Mouse (Mus musculus): ENCODE measurements around the gene Chchd6. TPM values are rescaled to one million over a fixed set of nuclear protein-coding genes. Genes with fewer than 3 reads are reported as not detected.

Gene Chchd6
- polyA plus RNA-seq, 1 experiment, result 28.8 TPM

DNA sequence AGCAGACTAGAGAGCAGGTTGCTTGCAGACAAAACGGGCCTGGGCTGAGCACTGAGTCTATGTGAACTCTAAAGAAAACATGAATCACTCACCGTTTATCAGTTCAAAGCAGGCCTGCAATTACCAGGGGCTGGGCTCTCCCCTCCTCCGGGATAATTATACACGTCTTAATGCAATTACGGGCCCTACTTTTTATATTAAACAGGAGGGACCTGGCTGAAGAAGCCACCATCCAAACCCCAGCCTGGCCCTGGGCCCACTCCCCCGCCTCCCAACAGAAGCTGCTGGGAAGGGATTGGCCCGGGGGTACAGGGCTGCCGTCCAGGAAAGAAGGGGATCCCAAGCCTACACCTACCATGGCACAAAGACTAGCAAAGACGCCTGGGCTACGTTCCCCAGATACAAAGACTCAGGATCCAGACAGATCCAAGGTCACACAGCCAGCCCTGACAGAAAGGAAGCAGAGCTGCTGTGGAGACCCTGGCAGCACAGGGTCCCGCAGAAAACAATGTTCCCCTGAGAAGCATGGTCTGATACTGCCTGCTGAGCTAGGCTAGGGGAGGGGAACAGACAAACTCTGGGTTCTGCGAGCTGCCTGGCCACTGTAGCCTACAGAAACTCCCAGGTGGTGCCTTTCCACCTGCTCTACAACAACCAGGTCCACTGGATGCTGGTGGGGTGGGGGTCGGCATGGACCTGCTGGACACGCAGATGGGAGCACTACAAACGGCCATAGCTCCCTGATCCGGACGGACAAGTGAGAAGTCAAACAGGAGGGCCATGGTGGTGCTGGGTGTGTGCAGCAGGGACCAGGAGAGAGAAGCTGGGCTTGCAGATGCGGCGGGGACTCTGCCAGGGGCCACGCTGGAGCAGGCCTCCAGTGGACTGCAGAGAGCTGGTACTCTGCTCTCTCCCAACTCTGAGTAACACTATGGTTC lies 235.4 kb downstream of the Chchd6 start:
- Histone ChIP-seq H3K4me3 (ENCODE audit: insufficient read depth, poor library complexity, severe bottlenecking) (peak overlapping the region; percentile 92), H3ac (ENCODE audit: control insufficient read depth, insufficient read length, low read depth) (peak overlapping the region; percentile 98), H3K79me2 (ENCODE audit: control insufficient read depth, insufficient read depth) (peaks cover 74% of the 10 kb centered on the region), H3K27me3 (ENCODE audit: control insufficient read depth, insufficient read depth, insufficient read length) (no peaks in the 10 kb centered on the region), H3K36me3 (ENCODE audit: control insufficient read depth, insufficient read depth) (peaks cover 28% of the 10 kb centered on the region), H3K79me3 (ENCODE audit: low read depth) (peaks cover 67% of the 10 kb centered on the region)
- no peak for TF ChIP-seq USF1 (IDR thresholded peaks at IDR 0.05; ENCODE audit: low read depth)
- no peak for TF ChIP-seq CTCF (IDR thresholded peaks at IDR 0.05; ENCODE audit: control insufficient read depth, insufficient read depth, insufficient read length)
- no peak for TF ChIP-seq MYOD1 (IDR thresholded peaks at IDR 0.05; ENCODE audit: control insufficient read depth, insufficient read length, low read depth)
- no peak for TF ChIP-seq FOSL1 (IDR thresholded peaks at IDR 0.05; ENCODE audit: insufficient read depth, low read length, poor library complexity, severe bottlenecking)
- TF ChIP-seq MYOG (IDR thresholded peaks at IDR 0.05; ENCODE audit: control insufficient read depth, extremely low read depth, insufficient read length), result no peak
- no peak for TF ChIP-seq MAX (IDR thresholded peaks at IDR 0.05)
- no peak for TF ChIP-seq CEBPB (IDR thresholded peaks at IDR 0.05; ENCODE audit: low read depth)

DNA sequence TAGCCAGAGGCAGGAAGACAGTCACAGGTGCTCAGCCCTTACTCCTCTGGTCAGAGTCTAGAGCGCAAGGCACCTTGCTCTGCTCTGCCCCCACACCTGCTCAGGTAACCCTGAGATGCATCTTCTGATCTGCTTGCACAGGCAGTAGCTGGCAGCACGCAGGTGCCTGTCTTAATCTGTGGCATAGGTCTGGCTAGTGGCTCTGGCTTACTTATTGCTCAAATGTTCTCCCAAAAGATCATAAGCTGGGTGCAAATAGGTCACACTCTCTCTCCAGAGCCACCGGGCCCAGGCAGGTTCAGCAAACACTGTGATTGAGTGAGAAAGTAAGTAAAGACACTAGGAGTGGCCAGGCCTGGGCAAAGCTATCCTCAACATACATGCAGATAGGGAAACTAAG lies 236.3 kb downstream of the Chchd6 start:
- Histone ChIP-seq H3K27me3 (ENCODE audit: control insufficient read depth, insufficient read depth, insufficient read length) (no peaks in the 10 kb centered on the region), H3K4me3 (ENCODE audit: insufficient read depth, poor library complexity, severe bottlenecking) (no peak overlapping the region), H3K79me3 (ENCODE audit: low read depth) (peaks cover 73% of the 10 kb centered on the region), H3ac (ENCODE audit: control insufficient read depth, insufficient read length, low read depth) (no peak overlapping the region), H3K36me3 (ENCODE audit: control insufficient read depth, insufficient read depth) (peaks cover 33% of the 10 kb centered on the region), H3K79me2 (ENCODE audit: control insufficient read depth, insufficient read depth) (peaks cover 82% of the 10 kb centered on the region)
- TF ChIP-seq CEBPB (IDR thresholded peaks at IDR 0.05; ENCODE audit: low read depth) (no peak), FOSL1 (IDR thresholded peaks at IDR 0.05; ENCODE audit: insufficient read depth, low read length, poor library complexity, severe bottlenecking) (no peak), USF1 (IDR thresholded peaks at IDR 0.05; ENCODE audit: low read depth) (no peak), MAX (IDR thresholded peaks at IDR 0.05) (no peak), CTCF (IDR thresholded peaks at IDR 0.05; ENCODE audit: control insufficient read depth, insufficient read depth, insufficient read length) (no peak), MYOG (IDR thresholded peaks at IDR 0.05; ENCODE audit: control insufficient read depth, extremely low read depth, insufficient read length) (no peak), MYOD1 (IDR thresholded peaks at IDR 0.05; ENCODE audit: control insufficient read depth, insufficient read length, low read depth) (no peak)

DNA sequence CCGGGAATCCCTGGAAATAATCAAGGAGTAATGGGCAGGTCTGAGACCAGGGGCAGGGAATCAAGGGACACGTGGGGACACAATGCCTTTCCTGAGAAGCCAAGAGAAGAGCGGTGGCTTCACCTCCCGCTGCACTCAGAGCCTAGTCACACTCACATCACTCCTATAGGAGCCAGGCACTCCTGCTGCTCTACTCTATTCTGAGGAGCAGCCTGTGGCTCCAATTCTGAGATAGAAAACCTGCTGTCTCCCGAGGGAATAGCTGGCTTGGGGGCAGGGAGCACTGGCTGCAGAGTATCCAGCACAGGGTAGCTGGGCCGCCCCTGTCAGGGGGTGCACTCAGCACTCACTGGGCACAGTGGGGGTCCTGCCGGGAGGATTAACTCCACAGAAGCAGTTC lies 239.8 kb downstream of the Chchd6 start:
- TF ChIP-seq CTCF (IDR thresholded peaks at IDR 0.05; ENCODE audit: control insufficient read depth, insufficient read depth, insufficient read length) (no peak), MYOG (IDR thresholded peaks at IDR 0.05; ENCODE audit: control insufficient read depth, extremely low read depth, insufficient read length) (no peak), FOSL1 (IDR thresholded peaks at IDR 0.05; ENCODE audit: insufficient read depth, low read length, poor library complexity, severe bottlenecking) (no peak), USF1 (IDR thresholded peaks at IDR 0.05; ENCODE audit: low read depth) (no peak), CEBPB (IDR thresholded peaks at IDR 0.05; ENCODE audit: low read depth) (no peak), MAX (IDR thresholded peaks at IDR 0.05) (no peak), MYOD1 (IDR thresholded peaks at IDR 0.05; ENCODE audit: control insufficient read depth, insufficient read length, low read depth) (no peak)
- no peaks in the 10 kb centered on the region for H3K27me3 ChIP-seq (ENCODE audit: control insufficient read depth, insufficient read depth, insufficient read length)
- no peak overlapping the region for H3ac ChIP-seq (ENCODE audit: control insufficient read depth, insufficient read length, low read depth)
- H3K4me3 ChIP-seq (ENCODE audit: insufficient read depth, poor library complexity, severe bottlenecking), result no peak overlapping the region
- H3K36me3 ChIP-seq (ENCODE audit: control insufficient read depth, insufficient read depth), result peaks cover 57% of the 10 kb centered on the region
- H3K79me2 ChIP-seq (ENCODE audit: control insufficient read depth, insufficient read depth), result peaks cover 100% of the 10 kb centered on the region
- H3K79me3 ChIP-seq (ENCODE audit: low read depth), result peaks cover 90% of the 10 kb centered on the region

DNA sequence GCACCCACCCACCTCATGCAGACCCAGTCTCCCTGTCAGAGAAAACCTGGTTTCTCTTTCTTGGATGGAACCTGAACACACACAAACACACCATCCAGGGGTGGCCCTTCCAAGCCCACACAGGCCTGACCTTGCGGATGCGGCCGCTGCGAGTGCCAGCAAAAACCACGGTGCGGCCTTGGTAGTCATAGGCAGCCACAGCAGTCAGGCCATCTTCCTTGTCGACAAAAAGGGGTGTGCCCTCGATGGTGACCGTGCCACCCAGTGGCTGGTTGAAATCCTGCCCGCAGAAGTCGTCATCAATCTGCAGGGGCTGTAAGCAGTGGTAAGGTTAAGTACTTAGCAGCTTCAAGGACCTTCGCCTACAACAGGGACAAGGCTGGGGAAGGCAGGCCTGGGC lies 240.7 kb downstream of the Chchd6 start:
- TF ChIP-seq USF1 (IDR thresholded peaks at IDR 0.05; ENCODE audit: low read depth) (no peak), CEBPB (IDR thresholded peaks at IDR 0.05; ENCODE audit: low read depth) (no peak), CTCF (IDR thresholded peaks at IDR 0.05; ENCODE audit: control insufficient read depth, insufficient read depth, insufficient read length) (no peak), MYOD1 (IDR thresholded peaks at IDR 0.05; ENCODE audit: control insufficient read depth, insufficient read length, low read depth) (no peak), FOSL1 (IDR thresholded peaks at IDR 0.05; ENCODE audit: insufficient read depth, low read length, poor library complexity, severe bottlenecking) (no peak)
- Histone ChIP-seq H3K27me3 (ENCODE audit: control insufficient read depth, insufficient read depth, insufficient read length) (no peaks in the 10 kb centered on the region), H3K79me3 (ENCODE audit: low read depth) (peaks cover 81% of the 10 kb centered on the region), H3K4me3 (ENCODE audit: insufficient read depth, poor library complexity, severe bottlenecking) (no peak overlapping the region), H3ac (ENCODE audit: control insufficient read depth, insufficient read length, low read depth) (no peak overlapping the region), H3K79me2 (ENCODE audit: control insufficient read depth, insufficient read depth) (peaks cover 98% of the 10 kb centered on the region), H3K36me3 (ENCODE audit: control insufficient read depth, insufficient read depth) (peaks cover 59% of the 10 kb centered on the region)

DNA sequence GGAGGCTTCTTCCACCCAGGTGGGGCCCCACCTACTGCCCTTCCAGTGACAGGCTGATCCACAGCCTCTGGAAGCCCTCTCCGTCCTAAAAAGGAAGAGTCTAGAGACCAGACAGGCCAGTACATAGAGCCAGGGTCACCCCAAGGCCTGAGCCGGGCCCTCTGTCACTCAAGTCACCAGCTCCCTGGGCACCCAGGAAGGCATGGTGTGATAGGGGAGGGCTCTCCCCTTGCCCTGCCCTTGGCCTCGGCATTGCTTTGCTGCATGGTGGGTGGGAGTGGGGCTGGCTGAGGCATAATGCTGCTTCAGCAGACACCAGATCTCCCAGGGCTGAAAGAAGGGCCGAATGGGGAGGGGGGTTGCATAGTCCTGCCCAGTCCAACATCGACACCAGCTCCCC lies 241.4 kb downstream of the Chchd6 start:
- Histone ChIP-seq H3K79me2 (ENCODE audit: control insufficient read depth, insufficient read depth) (peaks cover 98% of the 10 kb centered on the region), H3ac (ENCODE audit: control insufficient read depth, insufficient read length, low read depth) (no peak overlapping the region), H3K36me3 (ENCODE audit: control insufficient read depth, insufficient read depth) (peaks cover 63% of the 10 kb centered on the region), H3K79me3 (ENCODE audit: low read depth) (peaks cover 79% of the 10 kb centered on the region), H3K27me3 (ENCODE audit: control insufficient read depth, insufficient read depth, insufficient read length) (no peaks in the 10 kb centered on the region), H3K4me3 (ENCODE audit: insufficient read depth, poor library complexity, severe bottlenecking) (no peak overlapping the region)
- TF ChIP-seq MAX (IDR thresholded peaks at IDR 0.05), result no peak
- no peak for TF ChIP-seq CTCF (IDR thresholded peaks at IDR 0.05; ENCODE audit: control insufficient read depth, insufficient read depth, insufficient read length)

Data from C2C12 (cell line).